Mouse (Mus musculus) embryonic facial prominence, embryonic 15.5 days (tissue): Measurements from ENCODE around the gene Fggy. TPM values are rescaled to one million over a fixed set of nuclear protein-coding genes. Genes with fewer than 3 reads are reported as not detected.

Experiments
- ATAC-seq: fragments of 200-750 bp; cut with Nextera tagmentation; 2 replicates; pipeline ENCODE4 v1.8.0; 2017; ENCODE audit warnings: low read depth, moderate TSS enrichment; ENCODE audit not compliant: insufficient number of reproducible peaks, low FRiP score, low TSS enrichment
- H3K27ac ChIP-seq: fragments of 300-500 bp; sonication (generic); replicated peaks from 2 replicates; pipeline ENCODE4 v1.5.1; 2015; ENCODE audit warnings: mild to moderate bottlenecking, inconsistent platforms
- H3K27me3 ChIP-seq: fragments of 300-500 bp; sonication (generic); 2 replicates; pipeline ENCODE4 v1.6.1; 2015; ENCODE audit warnings: inconsistent platforms
- H3K36me3 ChIP-seq: fragments of 300-500 bp; sonication (generic); 2 replicates; pipeline ENCODE4 v1.6.1; 2015; ENCODE audit warnings: mild to moderate bottlenecking, inconsistent platforms
- H3K4me1 ChIP-seq: fragments of 300-500 bp; sonication (generic); 2 replicates; pipeline ENCODE4 v1.6.1; 2015; ENCODE audit warnings: inconsistent platforms
- H3K4me2 ChIP-seq: fragments of 300-500 bp; sonication (generic); replicated peaks from 2 replicates; pipeline ENCODE4 v1.6.1; 2015; ENCODE audit warnings: mild to moderate bottlenecking, inconsistent platforms
- H3K4me3 ChIP-seq: fragments of 300-500 bp; sonication (generic); replicated peaks from 2 replicates; pipeline ENCODE4 v1.5.1; 2015; ENCODE audit warnings: mild to moderate bottlenecking, inconsistent platforms
- H3K9ac ChIP-seq: fragments of 300-500 bp; sonication (generic); 2 replicates; pipeline ENCODE4 v1.6.1; 2015; ENCODE audit warnings: inconsistent platforms
- H3K9me3 ChIP-seq: fragments of 300-500 bp; sonication (generic); replicated peaks from 2 replicates; pipeline ENCODE4 v1.6.1; 2016; ENCODE audit warnings: inconsistent platforms
- WGBS: fragments of 180-500 bp; shearing (Covaris S2); methylation state at CpG from one replicate; pipeline ENCODE4 v1.1.7; 2015; 5-methylcytosine and 5-hydroxymethylcytosine counted together
- polyA plus RNA-seq: library from polyadenylated mRNA; unstranded; fragments of >200 nt; fragmentation: Nextera tagmentation; extraction: Ambion mirVana; gene quantifications from 2 replicates; pipeline ENCODE4 v1.2.1, GENCODE M21; 2015

Fggy gene
- polyA plus RNA-seq, 1 experiment from 2014 or later, result 9.6 TPM

DNA sequence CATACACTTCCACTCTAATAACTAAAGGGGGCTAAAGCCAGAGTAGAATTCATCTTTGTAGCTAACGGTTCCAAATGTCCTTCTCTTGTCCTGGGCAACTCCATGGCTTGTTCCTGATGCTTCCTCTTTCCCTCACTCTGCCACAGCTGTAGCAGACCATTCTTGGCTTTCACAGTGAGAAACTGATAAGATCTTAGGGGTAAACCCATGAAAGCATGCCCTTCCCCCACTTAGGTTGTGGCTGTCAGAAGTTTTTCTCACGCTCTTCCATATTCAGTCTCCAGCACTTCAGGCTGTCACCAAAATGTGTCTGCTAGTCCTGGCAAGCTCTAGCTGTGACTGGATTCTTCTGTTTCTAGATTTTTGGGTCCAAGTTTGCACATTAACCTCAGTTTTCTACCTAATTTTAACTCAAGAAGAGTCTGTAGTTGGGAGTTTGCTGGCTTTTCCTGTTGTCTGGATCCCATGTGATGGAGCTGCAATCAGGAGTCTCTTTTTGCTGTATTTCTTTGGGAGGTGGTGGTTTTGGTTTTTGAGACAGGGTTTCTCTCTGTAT lies 338.0 kb downstream of the Fggy start:
- no peak overlapping the region for H3K9ac ChIP-seq
- 75% methylated on average over 2 of the region's 2 CpGs for WGBS
- H3K4me3 ChIP-seq, result no peak overlapping the region
- no peaks in the 10 kb centered on the region for H3K36me3 ChIP-seq
- no peak overlapping the region for H3K27ac ChIP-seq
- H3K4me2 ChIP-seq, result no peak overlapping the region
- no peak for ATAC-seq
- no peaks in the 10 kb centered on the region for H3K9me3 ChIP-seq
- H3K27me3 ChIP-seq, result no peaks in the 10 kb centered on the region
- H3K4me1 ChIP-seq, result peaks cover 43% of the 10 kb centered on the region

DNA sequence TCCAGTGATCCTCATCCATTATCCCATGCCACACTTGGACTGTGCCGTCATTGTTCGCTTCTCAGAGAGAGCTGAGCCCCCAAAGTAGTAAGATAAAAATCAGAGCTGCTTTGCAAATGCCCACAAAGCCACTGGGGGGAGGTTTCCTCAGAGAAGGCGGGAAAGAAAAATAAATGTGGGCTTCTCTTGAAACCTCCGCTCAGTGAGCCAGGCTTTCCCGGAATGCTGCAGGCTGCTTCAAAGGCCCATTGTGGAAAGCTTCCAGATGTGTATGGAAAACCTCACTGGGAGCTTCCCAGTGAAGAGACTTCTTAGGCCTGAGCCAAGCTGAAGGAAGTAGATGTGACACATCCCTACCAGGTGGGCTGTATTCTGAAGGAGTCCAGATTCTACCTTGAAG lies 339.3 kb downstream of the Fggy start:
- no peak for ATAC-seq
- no peak overlapping the region for H3K4me3 ChIP-seq
- no peaks in the 10 kb centered on the region for H3K9me3 ChIP-seq
- 19% methylated on average over 5 of the region's 5 CpGs for WGBS
- no peak overlapping the region for H3K9ac ChIP-seq
- H3K4me1 ChIP-seq, result peaks cover 53% of the 10 kb centered on the region
- H3K4me2 ChIP-seq, result no peak overlapping the region
- no peaks in the 10 kb centered on the region for H3K36me3 ChIP-seq
- H3K27me3 ChIP-seq, result no peaks in the 10 kb centered on the region
- peak overlapping the region; percentile 52 for H3K27ac ChIP-seq

DNA sequence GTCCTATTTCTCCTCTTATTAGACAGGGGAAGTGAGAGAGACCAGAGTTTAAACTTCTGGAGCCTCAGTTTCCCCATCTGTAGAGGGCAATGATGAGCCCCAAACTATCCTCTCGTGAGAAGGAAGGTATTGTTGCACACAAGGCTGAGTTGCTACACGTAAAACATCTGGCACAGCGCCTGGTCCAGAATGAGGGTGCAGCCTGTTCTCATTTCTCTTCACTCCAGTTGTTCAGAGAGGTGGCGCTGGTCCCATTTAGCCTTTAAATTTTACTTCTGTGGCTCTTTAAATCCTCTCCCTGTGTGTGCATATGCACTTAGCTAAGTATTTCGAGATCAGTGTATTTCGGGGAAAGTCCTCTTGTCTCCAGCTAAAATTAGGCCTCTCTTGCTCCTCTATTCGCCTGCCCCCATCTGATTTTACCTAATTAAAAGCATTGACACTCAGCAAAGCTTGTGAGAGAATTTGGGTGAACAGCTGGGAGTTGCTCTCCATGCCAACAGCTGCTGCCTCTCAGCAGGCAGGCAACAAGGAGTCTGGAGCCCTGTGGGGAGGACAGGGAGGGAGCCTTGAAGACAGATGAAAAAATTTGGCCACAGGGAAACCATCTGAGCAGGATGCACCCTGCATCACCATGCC lies 340.0 kb downstream of the Fggy start:
- peaks cover 53% of the 10 kb centered on the region for H3K4me1 ChIP-seq
- H3K4me3 ChIP-seq, result no peak overlapping the region
- peak; percentile 55; the same call in 1 of the 2 replicates for ATAC-seq
- H3K4me2 ChIP-seq, result no peak overlapping the region
- WGBS, result 33% methylated on average over 7 of the region's 7 CpGs
- no peaks in the 10 kb centered on the region for H3K27me3 ChIP-seq
- no peak overlapping the region for H3K9ac ChIP-seq
- peak overlapping the region; percentile 52 for H3K27ac ChIP-seq
- no peaks in the 10 kb centered on the region for H3K9me3 ChIP-seq
- no peaks in the 10 kb centered on the region for H3K36me3 ChIP-seq

DNA sequence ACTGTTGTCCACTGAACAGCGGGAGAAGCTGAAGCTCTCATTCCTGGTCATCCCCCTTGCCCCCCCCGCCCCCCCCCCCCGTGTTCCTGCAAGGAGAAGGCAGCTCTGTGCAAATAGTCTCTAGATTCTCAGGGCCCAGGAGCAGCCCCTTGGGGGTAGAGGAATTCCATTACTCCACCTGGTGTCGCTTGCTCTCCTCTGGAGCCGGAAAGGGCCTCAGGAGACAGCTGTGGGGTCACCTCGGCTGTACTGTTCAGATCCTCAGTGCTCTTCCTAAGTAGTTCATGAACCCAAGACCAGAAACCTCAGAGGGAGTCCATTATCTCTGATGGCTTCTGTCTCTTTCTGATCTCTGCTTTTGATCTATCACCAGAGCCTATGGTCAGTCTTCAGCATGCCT lies 341.4 kb downstream of the Fggy start:
- H3K4me3 ChIP-seq, result no peak overlapping the region
- WGBS, result 44% methylated on average over 4 of the region's 6 CpGs
- H3K4me1 ChIP-seq, result peaks cover 53% of the 10 kb centered on the region
- H3K4me2 ChIP-seq, result no peak overlapping the region
- H3K27ac ChIP-seq, result no peak overlapping the region
- no peak for ATAC-seq
- no peaks in the 10 kb centered on the region for H3K9me3 ChIP-seq
- no peak overlapping the region for H3K9ac ChIP-seq
- H3K36me3 ChIP-seq, result no peaks in the 10 kb centered on the region
- H3K27me3 ChIP-seq, result no peaks in the 10 kb centered on the region

DNA sequence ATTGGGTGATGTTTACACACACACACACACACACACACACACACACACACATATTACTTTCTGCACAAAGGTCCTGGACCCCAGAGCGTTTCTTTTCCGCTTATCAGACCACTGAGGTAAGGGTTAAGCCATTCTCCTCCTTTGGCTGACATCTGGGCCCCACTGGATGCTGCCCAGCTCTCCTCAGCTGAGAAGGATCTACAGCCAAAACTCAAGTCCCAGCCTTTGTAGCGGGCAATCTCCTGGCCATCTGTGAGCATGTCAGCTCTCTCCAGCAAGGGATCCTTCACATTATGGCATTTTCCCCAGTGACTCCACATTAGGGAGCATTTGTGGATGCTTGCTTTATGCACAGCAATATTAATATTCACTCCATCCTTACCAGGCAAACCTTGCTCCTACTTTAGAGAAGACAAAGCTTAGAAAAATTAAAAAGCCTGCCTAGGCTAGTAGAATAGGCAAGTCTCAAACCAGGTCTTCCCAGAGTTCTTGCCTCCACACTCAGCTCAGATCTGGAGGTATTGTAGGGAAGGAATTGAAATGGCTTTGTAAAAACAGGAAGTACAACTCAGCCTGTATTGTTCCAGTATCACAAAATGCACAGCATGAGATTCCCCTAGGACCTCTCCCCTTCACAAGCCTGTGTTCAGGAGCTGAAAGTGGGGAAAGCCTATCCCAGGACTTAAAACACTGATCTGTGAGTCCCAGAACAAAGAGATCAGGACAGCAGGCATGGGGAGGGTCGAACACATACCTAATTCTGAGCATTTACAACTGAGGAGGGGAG lies 342.8 kb downstream of the Fggy start:
- H3K36me3 ChIP-seq, result no peaks in the 10 kb centered on the region
- no peak overlapping the region for H3K9ac ChIP-seq
- H3K27ac ChIP-seq, result 0 out of 2 replicates have a peak overlapping the region, but pooled peaks have one; percentile 17
- no peaks in the 10 kb centered on the region for H3K9me3 ChIP-seq
- H3K4me3 ChIP-seq, result no peak overlapping the region
- H3K27me3 ChIP-seq, result no peaks in the 10 kb centered on the region
- peaks cover 53% of the 10 kb centered on the region for H3K4me1 ChIP-seq
- 37% methylated on average over 4 of the region's 4 CpGs for WGBS
- no peak for ATAC-seq
- no peak overlapping the region for H3K4me2 ChIP-seq

DNA sequence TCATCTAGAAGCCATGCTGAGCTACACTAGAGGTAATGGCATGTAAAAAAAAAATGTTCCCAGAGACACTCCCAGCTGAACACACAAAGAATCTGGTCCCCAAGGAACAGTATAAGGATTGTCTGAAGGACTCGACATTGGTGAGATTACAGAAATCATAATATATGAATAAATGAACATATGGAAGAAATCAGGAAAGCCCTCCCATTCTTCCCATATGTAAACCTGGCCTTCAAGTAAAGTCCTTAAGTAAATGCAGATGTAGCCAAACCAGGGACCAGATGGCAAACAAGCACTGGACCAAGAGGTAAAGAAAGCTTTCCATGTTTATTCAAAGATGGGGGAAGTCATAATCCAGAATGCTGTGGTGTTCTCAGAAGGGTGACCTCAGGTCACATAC lies 343.5 kb downstream of the Fggy start:
- H3K4me2 ChIP-seq, result no peak overlapping the region
- ATAC-seq, result no peak
- H3K4me1 ChIP-seq, result peaks cover 50% of the 10 kb centered on the region
- H3K27ac ChIP-seq, result 0 out of 2 replicates have a peak overlapping the region, but pooled peaks have one; percentile 17
- H3K9me3 ChIP-seq, result no peaks in the 10 kb centered on the region
- no peak overlapping the region for H3K4me3 ChIP-seq
- H3K27me3 ChIP-seq, result no peaks in the 10 kb centered on the region
- H3K36me3 ChIP-seq, result no peaks in the 10 kb centered on the region
- 15% methylated on average over 1 of the region's 1 CpGs for WGBS
- no peak overlapping the region for H3K9ac ChIP-seq

DNA sequence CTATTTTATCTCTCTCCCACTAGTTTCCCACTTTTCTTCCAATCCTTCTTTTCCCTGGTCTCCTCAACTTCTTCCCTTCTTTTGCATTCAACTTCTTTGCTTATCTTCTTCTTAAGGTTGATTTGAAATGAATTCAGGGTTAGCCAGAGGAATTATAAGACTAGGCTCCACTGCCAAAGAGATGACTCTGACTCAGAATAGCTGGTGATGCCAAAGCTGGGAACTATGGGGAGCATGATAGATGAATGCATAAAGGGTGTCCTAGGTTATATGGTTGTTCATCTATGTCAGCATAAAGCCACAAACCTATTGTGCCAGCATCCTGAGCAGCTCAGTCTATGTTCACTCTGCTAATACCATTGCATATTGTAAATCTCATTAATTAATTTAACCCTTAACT lies 348.8 kb downstream of the Fggy start:
- Histone ChIP-seq H3K36me3 (no peaks in the 10 kb centered on the region), H3K27me3 (no peaks in the 10 kb centered on the region), H3K4me2 (no peak overlapping the region), H3K4me3 (no peak overlapping the region), H3K9me3 (no peaks in the 10 kb centered on the region), H3K4me1 (peaks cover 3% of the 10 kb centered on the region; the same call in 1 of the 2 replicates), H3K9ac (no peak overlapping the region), H3K27ac (no peak overlapping the region)
- ATAC-seq, result no peak

DNA sequence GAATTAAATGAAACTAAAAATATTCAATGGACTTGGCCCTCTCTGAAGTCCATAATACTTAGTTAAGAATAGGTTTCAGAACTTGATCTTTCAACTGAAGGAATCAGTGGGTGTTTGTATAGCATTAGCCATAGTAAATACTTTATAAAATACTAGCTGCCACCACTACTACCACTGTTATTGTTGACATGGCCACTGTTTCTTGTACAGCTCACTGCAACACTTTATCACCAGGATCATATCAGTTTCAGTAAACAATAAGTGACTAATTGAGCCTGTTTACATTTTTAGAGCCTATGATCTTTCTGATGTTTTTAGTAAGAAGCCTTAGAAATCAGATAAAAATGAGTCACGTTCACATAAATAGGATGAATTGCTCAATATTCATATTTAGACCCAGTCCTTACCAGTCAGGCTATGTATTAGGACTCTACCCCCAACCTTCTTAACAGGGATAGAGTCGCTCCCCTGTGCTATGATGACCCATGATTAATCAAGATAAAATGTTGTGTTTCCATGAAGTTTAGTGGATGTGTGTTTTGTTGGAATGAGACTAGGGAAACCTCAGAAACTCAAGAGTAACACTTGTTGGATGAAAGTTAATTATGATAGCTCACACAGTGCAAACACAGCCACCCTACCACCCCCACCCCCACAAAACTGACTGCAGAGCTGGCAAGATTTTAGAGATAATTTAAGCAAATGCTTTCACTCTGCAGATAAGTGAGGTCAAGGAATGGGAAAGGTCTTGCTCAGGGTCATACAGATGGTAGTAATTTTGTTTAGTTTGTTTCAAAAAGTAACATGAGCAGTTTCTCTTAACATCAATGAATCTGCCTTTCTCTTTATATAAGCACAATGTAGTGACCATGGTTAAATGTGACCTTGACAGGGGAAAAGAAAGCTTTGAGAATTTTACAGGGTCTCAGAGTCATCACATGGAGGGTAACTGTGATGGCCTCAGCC lies 352.7 kb downstream of the Fggy start:
- H3K27me3 ChIP-seq, result no peaks in the 10 kb centered on the region
- H3K4me2 ChIP-seq, result no peak overlapping the region
- no peaks in the 10 kb centered on the region for H3K4me1 ChIP-seq
- no peak for ATAC-seq
- no peak overlapping the region for H3K9ac ChIP-seq
- no peak overlapping the region for H3K27ac ChIP-seq
- no peaks in the 10 kb centered on the region for H3K36me3 ChIP-seq
- WGBS, result 55% methylated on average over 2 of the region's 2 CpGs
- no peaks in the 10 kb centered on the region for H3K9me3 ChIP-seq
- H3K4me3 ChIP-seq, result no peak overlapping the region

DNA sequence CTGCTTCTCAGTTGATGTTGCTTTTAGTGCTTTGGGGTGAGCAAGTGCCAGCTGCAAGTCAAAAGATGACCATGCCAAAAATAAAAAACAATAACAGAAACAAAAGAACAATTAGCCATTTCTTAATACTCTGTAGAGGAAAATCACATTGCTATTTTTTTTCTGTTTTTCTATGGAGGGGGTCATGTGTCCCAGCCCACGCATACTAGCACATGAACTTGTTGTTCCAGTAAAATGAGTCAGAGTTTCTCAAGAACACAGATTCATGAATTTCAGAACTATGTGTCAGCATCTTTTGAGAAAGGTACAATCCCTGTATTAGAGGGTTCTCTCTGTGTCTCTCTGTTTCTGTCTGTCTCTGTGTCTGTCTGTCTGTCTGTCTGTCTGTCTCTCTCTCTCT lies 355.7 kb downstream of the Fggy start:
- ATAC-seq, result no peak
- no peak overlapping the region for H3K9ac ChIP-seq

DNA sequence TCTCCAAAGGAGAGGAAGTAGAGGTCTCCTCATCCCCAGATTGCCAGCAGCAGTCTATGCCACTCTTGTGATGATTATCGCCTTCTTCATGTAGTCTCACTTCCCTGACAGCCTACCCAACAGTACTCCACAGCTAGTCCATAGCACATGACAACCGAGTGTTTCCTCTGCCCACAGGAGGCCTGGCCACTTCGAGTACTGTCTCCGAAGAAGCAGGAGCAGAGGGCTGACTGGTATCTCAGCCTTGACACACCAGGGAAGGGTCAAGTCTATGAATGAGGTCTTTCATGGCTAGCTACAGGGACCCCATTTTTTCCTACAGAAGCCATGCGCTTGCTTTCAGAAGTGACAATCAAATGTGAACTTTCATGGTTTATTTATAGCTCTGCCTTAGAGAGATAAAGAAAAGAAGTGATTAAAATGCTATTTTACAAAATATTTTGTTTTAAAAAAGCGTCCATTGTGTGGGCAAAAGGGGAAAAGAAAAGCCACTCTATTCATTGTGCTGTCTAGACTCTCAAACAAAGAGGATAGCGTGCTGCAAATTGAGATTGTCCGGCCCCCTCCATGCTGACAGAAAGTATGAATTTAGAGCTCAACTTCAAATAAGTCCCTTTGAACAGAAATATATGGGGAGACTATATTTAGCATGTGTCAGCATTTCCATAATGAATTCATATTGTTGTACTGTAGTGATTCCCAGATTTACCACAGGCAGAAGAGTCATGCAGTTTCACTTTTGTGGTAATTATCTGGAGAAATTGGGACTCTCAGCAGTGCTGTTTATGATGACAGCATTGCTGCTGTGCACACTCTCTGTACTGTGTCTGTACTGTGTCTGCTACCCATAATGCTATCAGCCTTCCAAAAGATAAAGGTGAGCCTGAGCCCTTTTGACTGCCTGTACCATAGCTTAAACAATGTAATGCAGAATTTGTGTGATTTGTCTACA lies 358.6 kb downstream of the Fggy start:
- ATAC-seq, result no peak
- H3K9me3 ChIP-seq, result no peaks in the 10 kb centered on the region
- no peak overlapping the region for H3K4me2 ChIP-seq
- no peaks in the 10 kb centered on the region for H3K27me3 ChIP-seq
- 63% methylated on average over 8 of the region's 8 CpGs for WGBS
- no peak overlapping the region for H3K27ac ChIP-seq
- H3K4me1 ChIP-seq, result peaks cover 20% of the 10 kb centered on the region
- H3K36me3 ChIP-seq, result no peaks in the 10 kb centered on the region
- no peak overlapping the region for H3K9ac ChIP-seq
- H3K4me3 ChIP-seq, result no peak overlapping the region

More for the DNA sequence above, 355.7 kb downstream of the Fggy start:
- 69% methylated on average over 1 of the region's 1 CpGs for WGBS
- no peaks in the 10 kb centered on the region for H3K9me3 ChIP-seq
- H3K27ac ChIP-seq, result no peak overlapping the region
- no peak overlapping the region for H3K4me3 ChIP-seq
- no peak overlapping the region for H3K4me2 ChIP-seq
- no peaks in the 10 kb centered on the region for H3K27me3 ChIP-seq
- peaks cover 11% of the 10 kb centered on the region for H3K4me1 ChIP-seq
- H3K36me3 ChIP-seq, result no peaks in the 10 kb centered on the region
